Mouse (Mus musculus) midbrain, embryonic 14.5 days (tissue): ENCODE measurements at regions not wholly inside any gene's neighbourhood (a gene's known extent, or its start where the extent isn't known, plus 50 kb on each side); places are given as distances from the start of the nearest gene placed in this dataset.
A peak's percentile ranks its signal among the peaks of the same experiment; 100 is the strongest.

Source experiments
- ATAC-seq: fragments of 200-750 bp; cut with Nextera tagmentation; 2 replicates; pipeline ENCODE4 v1.8.0; 2017; ENCODE audit warnings: moderate number of reproducible peaks, moderate library complexity; ENCODE audit not compliant: low FRiP score, low TSS enrichment
- DNase-seq: peaks from one replicate; pipeline ENCODE4 v3.0.0-alpha.2; 2015
- H3K27ac ChIP-seq: fragments of 300-500 bp; sonication (generic); replicated peaks from 2 replicates; pipeline ENCODE4 v1.5.1; 2014; ENCODE audit warnings: mild to moderate bottlenecking, low read depth, low read length, moderate library complexity
- H3K27me3 ChIP-seq: fragments of 300-500 bp; sonication (generic); 2 replicates; pipeline ENCODE4 v1.6.1; 2014; ENCODE audit warnings: low read length, control low read depth, mixed read lengths; ENCODE audit not compliant: control insufficient read depth, insufficient read depth
- H3K36me3 ChIP-seq: fragments of 300-500 bp; sonication (generic); 2 replicates; pipeline ENCODE4 v1.6.1; 2014; ENCODE audit warnings: low read length, control low read depth; ENCODE audit not compliant: control insufficient read depth, insufficient read depth
- H3K4me1 ChIP-seq: fragments of 300-500 bp; sonication (generic); 2 replicates; pipeline ENCODE4 v1.6.1; 2014; ENCODE audit warnings: mild to moderate bottlenecking, antibody characterized with exemption, low read length, control low read depth; ENCODE audit not compliant: control insufficient read depth, insufficient read depth
- H3K4me2 ChIP-seq: fragments of 300-500 bp; sonication (generic); 2 replicates; pipeline ENCODE4 v1.6.1; 2014; ENCODE audit warnings: mild to moderate bottlenecking, low read length, moderate library complexity
- H3K4me3 ChIP-seq: fragments of 300-500 bp; sonication (generic); replicated peaks from 2 replicates; pipeline ENCODE4 v1.5.1; 2014; ENCODE audit warnings: low read depth, low read length
- H3K9ac ChIP-seq: fragments of 300-500 bp; sonication (generic); replicated peaks from 2 replicates; pipeline ENCODE4 v1.6.1; 2014; ENCODE audit warnings: mild to moderate bottlenecking, low read length, moderate library complexity
- H3K9me3 ChIP-seq: fragments of 300-500 bp; sonication (generic); 2 replicates; pipeline ENCODE4 v1.6.1; 2016; ENCODE audit warnings: low read length, control low read depth, mixed read lengths; ENCODE audit not compliant: control insufficient read depth
- WGBS: fragments of 180-500 bp; shearing (Covaris S2); extraction: QIAGEN DNeasy Blood & Tissue Kit; methylation state at CpG from one replicate; pipeline ENCODE4 v1.1.7; 2014; 5-methylcytosine and 5-hydroxymethylcytosine counted together

GRCm38 (mm10) chr11:63502181-63502580 is 373.4 kb downstream of the Pmp22 start:
- Histone ChIP-seq H3K9ac (no peak overlapping the region), H3K4me2 (no peak overlapping the region), H3K27me3 (no peaks in the 10 kb centered on the region), H3K36me3 (no peaks in the 10 kb centered on the region), H3K9me3 (no peaks in the 10 kb centered on the region), H3K4me1 (no peaks in the 10 kb centered on the region), H3K4me3 (no peak overlapping the region), H3K27ac (no peak overlapping the region)
- DNase-seq, result no peak
- no peak for ATAC-seq
- WGBS, result 71% methylated on average over 5 of the region's 5 CpGs

- no peak for ATAC-seq
- no peak for DNase-seq
- Histone ChIP-seq H3K36me3 (no peaks in the 10 kb centered on the region), H3K4me3 (no peak overlapping the region), H3K9ac (no peak overlapping the region), H3K9me3 (no peaks in the 10 kb centered on the region), H3K27ac (no peak overlapping the region), H3K4me2 (no peak overlapping the region), H3K4me1 (no peaks in the 10 kb centered on the region), H3K27me3 (no peaks in the 10 kb centered on the region)
- WGBS, result 95% methylated on average over 8 of the region's 8 CpGs
Measured at GRCm38 (mm10) chr11:63507387-63507786, 378.6 kb downstream of the Pmp22 start.

GRCm38 (mm10) chr11:63508727-63509126 is 379.9 kb downstream of the Pmp22 start:
- Histone ChIP-seq H3K9ac (no peak overlapping the region), H3K4me3 (no peak overlapping the region), H3K27ac (no peak overlapping the region), H3K9me3 (peaks cover 3% of the 10 kb centered on the region; the same call in 1 of the 2 replicates), H3K27me3 (no peaks in the 10 kb centered on the region), H3K4me2 (no peak overlapping the region), H3K36me3 (no peaks in the 10 kb centered on the region), H3K4me1 (no peaks in the 10 kb centered on the region)
- ATAC-seq (no peak), DNase-seq (no peak)
- 95% methylated on average over 2 of the region's 2 CpGs for WGBS

- Histone ChIP-seq H3K9me3 (peaks cover 6% of the 10 kb centered on the region), H3K27me3 (no peaks in the 10 kb centered on the region), H3K9ac (no peak overlapping the region), H3K4me2 (no peak overlapping the region), H3K27ac (no peak overlapping the region), H3K4me1 (no peaks in the 10 kb centered on the region), H3K4me3 (no peak overlapping the region), H3K36me3 (no peaks in the 10 kb centered on the region)
- ATAC-seq (no peak), DNase-seq (no peak)
- WGBS, result 95% methylated on average over 7 of the region's 7 CpGs
Measured at GRCm38 (mm10) chr11:63510611-63511010, 381.8 kb downstream of the Pmp22 start.

- 94% methylated on average over 3 of the region's 3 CpGs for WGBS
- Histone ChIP-seq H3K9ac (no peak overlapping the region), H3K27ac (no peak overlapping the region), H3K9me3 (peaks cover 6% of the 10 kb centered on the region), H3K4me2 (no peak overlapping the region), H3K36me3 (no peaks in the 10 kb centered on the region), H3K4me1 (no peaks in the 10 kb centered on the region), H3K27me3 (no peaks in the 10 kb centered on the region), H3K4me3 (no peak overlapping the region)
- DNase-seq (no peak), ATAC-seq (no peak)
Measured at GRCm38 (mm10) chr11:63514615-63515014, 385.8 kb downstream of the Pmp22 start.

- H3K27ac ChIP-seq, result no peak overlapping the region
- peaks cover 3% of the 10 kb centered on the region; the same call in 1 of the 2 replicates for H3K9me3 ChIP-seq
- 34% methylated on average over 6 of the region's 6 CpGs for WGBS
- no peak; the same call in 1 of the 2 replicates for ATAC-seq
- no peaks in the 10 kb centered on the region for H3K36me3 ChIP-seq
- H3K4me3 ChIP-seq, result no peak overlapping the region
- no peak overlapping the region for H3K9ac ChIP-seq
- peak; percentile 78 for DNase-seq
- H3K4me2 ChIP-seq, result no peak overlapping the region
- H3K27me3 ChIP-seq, result no peaks in the 10 kb centered on the region
- H3K4me1 ChIP-seq, result no peaks in the 10 kb centered on the region
Measured at GRCm38 (mm10) chr11:63518847-63519246, 390.1 kb downstream of the Pmp22 start.

GRCm38 (mm10) chr11:63524254-63524653 is 395.5 kb downstream of the Pmp22 start:
- WGBS, result 48% methylated on average over 7 of the region's 7 CpGs

GRCm38 (mm10) chr11:63525431-63525830 is 396.6 kb downstream of the Pmp22 start:
- DNase-seq, result no peak
- 83% methylated on average over 12 of the region's 12 CpGs for WGBS
- Histone ChIP-seq H3K27me3 (no peaks in the 10 kb centered on the region), H3K4me2 (no peak overlapping the region), H3K9ac (no peak overlapping the region), H3K4me3 (no peak overlapping the region), H3K27ac (0 out of 2 replicates have a peak overlapping the region, but pooled peaks have one; percentile 20), H3K36me3 (no peaks in the 10 kb centered on the region), H3K4me1 (no peaks in the 10 kb centered on the region), H3K9me3 (no peaks in the 10 kb centered on the region)
- no peak for ATAC-seq

More at GRCm38 (mm10) chr11:63524254-63524653, 395.5 kb downstream of the Pmp22 start:
- H3K27me3 ChIP-seq, result no peaks in the 10 kb centered on the region
- no peaks in the 10 kb centered on the region for H3K4me1 ChIP-seq
- peak; percentile 40 for DNase-seq
- no peak for ATAC-seq
- no peak overlapping the region for H3K4me3 ChIP-seq
- H3K9ac ChIP-seq, result no peak overlapping the region
- no peaks in the 10 kb centered on the region for H3K36me3 ChIP-seq
- no peak overlapping the region for H3K4me2 ChIP-seq
- H3K27ac ChIP-seq, result no peak overlapping the region
- no peaks in the 10 kb centered on the region for H3K9me3 ChIP-seq

- Histone ChIP-seq H3K9ac (no peak overlapping the region), H3K4me2 (no peak overlapping the region), H3K36me3 (no peaks in the 10 kb centered on the region), H3K4me1 (no peaks in the 10 kb centered on the region), H3K4me3 (no peak overlapping the region), H3K27me3 (no peaks in the 10 kb centered on the region), H3K9me3 (no peaks in the 10 kb centered on the region), H3K27ac (0 out of 2 replicates have a peak overlapping the region, but pooled peaks have one; percentile 20)
- ATAC-seq, result no peak
- no peak for DNase-seq
- WGBS, result 91% methylated on average over 3 of the region's 3 CpGs
Measured at GRCm38 (mm10) chr11:63525956-63526355, 396.1 kb downstream of the Hs3st3b1 start.
